Mouse (Mus musculus) brown adipose tissue, adult 24 weeks (tissue): ENCODE results near the gene Unkl. TPM values are rescaled to one million over a fixed set of nuclear protein-coding genes. Genes with fewer than 3 reads are reported as not detected.
A peak's percentile ranks its signal among the peaks of the same experiment; 100 is the strongest.

Source experiments
- H3K27ac ChIP-seq: fragments of 200-500 bp; replicated peaks from 2 replicates; pipeline ENCODE4 v1.5.1; 2012; ENCODE audit warnings: low read depth, mild to moderate bottlenecking, low read length
- H3K4me1 ChIP-seq: fragments of 200-500 bp; 2 replicates; pipeline ENCODE4 v1.6.1; 2012; ENCODE audit warnings: low read length, mixed read lengths; ENCODE audit not compliant: control insufficient read depth, insufficient read depth, insufficient read length
- H3K4me3 ChIP-seq: fragments of 200-500 bp; 2 replicates; pipeline ENCODE4 v1.5.1; 2012; ENCODE audit warnings: low read depth, mild to moderate bottlenecking, low read length, moderate library complexity; ENCODE audit not compliant: insufficient read depth
- polyA plus RNA-seq: library from polyadenylated mRNA; stranded (reverse); fragments of >200 nt; gene quantifications from 2 replicates; pipeline ENCODE4 v1.2.4, GENCODE M21; 2012; ENCODE audit not compliant: missing spikeins, insufficient read depth, insufficient read length

Unkl gene
- 2.5 and 4.3 TPM in 2 replicates for polyA plus RNA-seq

DNA sequence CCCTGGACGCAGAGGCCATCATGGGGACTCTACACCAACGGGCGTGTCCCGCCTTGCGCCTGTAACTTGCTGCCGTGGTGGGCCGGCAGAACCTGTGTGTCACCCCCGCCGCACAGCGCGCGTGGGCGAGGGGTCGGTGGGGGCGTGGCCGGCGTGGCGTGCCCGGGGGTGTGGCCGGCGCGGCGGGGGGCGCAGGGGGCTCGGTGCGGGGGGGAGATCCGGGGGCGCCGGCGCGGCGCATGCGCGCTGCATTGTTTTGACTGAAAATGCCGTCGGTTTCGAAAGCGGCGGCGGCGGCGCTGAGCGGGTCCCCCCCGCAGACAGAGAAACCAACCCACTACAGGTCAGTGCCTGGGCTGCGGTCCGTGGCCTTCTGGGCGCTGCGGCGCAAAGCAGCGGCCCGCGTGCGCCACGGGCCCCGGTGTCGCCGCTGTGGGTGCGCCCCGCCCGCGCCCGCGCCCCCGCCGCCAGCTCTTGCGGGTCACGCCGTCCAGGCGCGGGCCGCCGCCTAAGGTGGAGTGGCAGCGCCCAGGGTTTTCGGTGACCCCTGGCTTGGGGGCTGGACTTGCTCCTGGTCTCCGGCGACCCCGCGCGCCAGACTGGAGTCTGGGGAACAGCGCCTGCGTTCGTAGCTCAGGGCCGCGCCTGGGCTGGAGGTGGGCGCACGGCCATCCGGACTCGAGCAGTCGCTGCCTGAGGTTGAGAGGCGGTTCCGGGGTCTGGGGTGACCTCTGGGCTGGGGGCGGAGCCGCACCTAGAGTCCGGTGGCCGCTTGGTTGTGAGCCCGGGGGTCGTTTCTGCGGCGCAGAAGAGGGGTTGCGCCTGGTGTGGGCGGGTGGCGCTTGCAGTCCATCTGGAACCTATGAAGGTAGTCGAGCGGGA, at the start of gene Unkl:
Gene Unkl, plus strand, starts transcription at position 248 of the 882 bp plus-strand sequence.
- H3K4me1 ChIP-seq: peaks cover 6% of the 10 kb centered on the region; the same call in 1 of the 2 replicates
- peak within 1 kb of the TSS; percentile 78 for H3K27ac ChIP-seq
- peak within 1 kb of the TSS; percentile 95 for H3K4me3 ChIP-seq

- Histone ChIP-seq H3K4me1 (peaks cover 7% of the 10 kb centered on the region), H3K4me3 (no peak overlapping the region), H3K27ac (no peak overlapping the region)
These were observed 49.4 kb upstream of the Unkl start for GRCm38 (mm10) chr17:25138803-25139202.

GRCm38 (mm10) chr17:25139960-25140359, 48.2 kb upstream of the Unkl start:
- Histone ChIP-seq H3K4me3 (no peak overlapping the region), H3K4me1 (peaks cover 5% of the 10 kb centered on the region), H3K27ac (no peak overlapping the region)

DNA sequence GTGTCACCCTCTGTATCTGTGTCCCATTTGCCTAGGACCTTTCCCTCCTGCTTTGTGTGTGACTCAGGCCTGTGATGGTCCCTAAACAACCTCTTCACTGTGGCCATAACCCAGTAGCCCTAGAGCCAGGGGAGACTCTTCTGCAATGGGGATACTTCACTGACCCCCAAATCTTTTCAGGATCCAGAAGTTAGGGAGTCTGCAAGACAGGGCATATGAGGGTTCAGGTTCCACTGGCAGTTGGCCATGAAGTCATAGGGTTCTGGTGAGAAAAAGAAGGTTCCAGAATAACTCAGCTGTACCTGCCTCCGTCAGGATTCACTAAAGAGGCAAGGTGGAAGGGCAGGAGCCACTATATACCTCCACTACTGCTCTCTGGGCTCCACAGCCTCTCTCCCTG, 26.0 kb upstream of the Unkl start, which contains the start of gene Ccdc154:
Gene Ccdc154, plus strand, starts transcription at position 301 of the 400 bp plus-strand sequence.
- no peak within 1 kb of the TSS for H3K4me3 ChIP-seq
- H3K4me1 ChIP-seq: no peaks in the 10 kb centered on the region
- H3K27ac ChIP-seq: no peak within 1 kb of the TSS

DNA sequence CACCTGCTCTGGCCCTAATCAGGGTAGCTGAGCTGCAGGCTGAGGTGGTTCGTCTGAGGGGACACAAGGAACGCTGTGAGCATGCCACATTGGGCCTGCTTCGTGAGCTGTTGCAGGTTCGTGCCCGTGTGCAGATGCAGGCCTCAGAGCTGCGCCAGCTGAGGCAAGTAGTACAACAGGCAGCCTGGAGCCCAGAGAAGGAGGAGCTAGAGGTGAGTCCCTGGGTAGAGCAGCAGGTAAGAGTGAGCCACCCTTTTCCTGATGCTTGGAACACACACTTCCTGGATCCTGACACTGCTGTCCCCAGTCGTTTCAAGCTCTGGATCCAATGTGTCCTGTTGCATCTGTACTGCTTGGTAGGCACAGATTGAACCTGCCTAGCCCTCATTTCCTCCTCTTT, 24.8 kb upstream of the Unkl start:
- no peaks in the 10 kb centered on the region for H3K4me1 ChIP-seq
- no peak overlapping the region for H3K27ac ChIP-seq
- no peak overlapping the region for H3K4me3 ChIP-seq

GRCm38 (mm10) chr17:25164770-25165169, 23.4 kb upstream of the Unkl start:
- no peak overlapping the region for H3K4me3 ChIP-seq

DNA sequence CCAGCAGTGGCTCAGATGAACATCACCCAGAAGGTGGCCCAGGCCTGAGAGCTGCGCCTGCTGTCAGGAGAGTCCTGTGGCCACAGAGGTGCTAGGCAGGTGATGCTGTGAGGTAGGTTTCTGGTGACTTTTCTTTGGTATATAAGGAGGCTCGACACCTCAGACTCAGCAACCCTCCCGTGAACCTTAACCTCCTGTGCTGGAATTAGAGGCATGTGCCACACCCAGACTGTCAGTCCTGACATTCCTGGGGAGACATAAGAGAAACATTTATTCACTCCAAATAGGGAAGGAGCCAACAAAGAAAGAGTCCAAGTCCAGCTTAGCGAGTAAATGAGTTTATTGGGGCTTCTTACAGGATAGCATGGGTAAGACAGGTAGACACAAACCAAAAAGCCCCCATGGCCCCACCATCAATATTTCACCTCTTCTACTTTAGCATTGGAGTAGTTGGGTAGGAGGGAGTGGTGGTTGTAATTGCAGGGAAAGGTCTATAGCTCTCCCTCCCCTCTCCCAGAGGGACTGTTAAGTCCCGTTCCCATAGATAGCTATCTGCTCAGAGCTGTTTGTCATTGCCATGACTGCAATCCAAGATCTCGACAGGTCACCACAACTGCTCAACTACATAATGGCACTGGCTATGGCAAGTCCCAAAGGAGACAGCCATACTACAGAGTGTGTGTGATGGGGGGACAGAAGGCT, 22.1 kb upstream of the Unkl start:
- H3K4me1 ChIP-seq: no peaks in the 10 kb centered on the region
- H3K27ac ChIP-seq: no peak overlapping the region

More at GRCm38 (mm10) chr17:25164770-25165169, 23.4 kb upstream of the Unkl start:
- no peak overlapping the region for H3K27ac ChIP-seq
- H3K4me1 ChIP-seq: no peaks in the 10 kb centered on the region

GRCm38 (mm10) chr17:25169706-25170105, 18.5 kb upstream of the Unkl start:
- Histone ChIP-seq H3K27ac (no peak overlapping the region), H3K4me1 (no peaks in the 10 kb centered on the region), H3K4me3 (no peak overlapping the region)

More for the DNA sequence above, 22.1 kb upstream of the Unkl start:
- H3K4me3 ChIP-seq: no peak overlapping the region

DNA sequence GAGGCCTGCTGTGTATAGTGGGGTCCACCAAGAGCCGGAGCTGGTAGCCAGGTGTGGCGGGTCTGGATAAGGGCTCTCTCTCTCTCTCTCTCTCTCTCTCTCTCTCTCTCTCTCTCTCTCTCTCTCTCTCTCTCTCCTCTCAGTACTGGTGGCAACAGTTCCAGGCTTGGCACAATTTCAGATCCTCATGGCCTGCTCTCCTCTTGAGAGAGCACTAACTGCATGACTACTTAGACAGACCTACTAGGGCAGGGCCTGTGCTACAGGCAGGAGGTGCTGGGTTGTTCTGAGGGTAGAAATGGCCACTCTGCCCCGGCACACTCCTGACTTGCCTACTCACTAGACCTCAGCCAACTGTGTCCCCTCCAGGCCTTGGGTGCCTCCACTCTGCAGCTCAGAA, 15.6 kb upstream of the Unkl start:
- no peaks in the 10 kb centered on the region for H3K4me1 ChIP-seq
- H3K27ac ChIP-seq: no peak overlapping the region
- no peak overlapping the region for H3K4me3 ChIP-seq

DNA sequence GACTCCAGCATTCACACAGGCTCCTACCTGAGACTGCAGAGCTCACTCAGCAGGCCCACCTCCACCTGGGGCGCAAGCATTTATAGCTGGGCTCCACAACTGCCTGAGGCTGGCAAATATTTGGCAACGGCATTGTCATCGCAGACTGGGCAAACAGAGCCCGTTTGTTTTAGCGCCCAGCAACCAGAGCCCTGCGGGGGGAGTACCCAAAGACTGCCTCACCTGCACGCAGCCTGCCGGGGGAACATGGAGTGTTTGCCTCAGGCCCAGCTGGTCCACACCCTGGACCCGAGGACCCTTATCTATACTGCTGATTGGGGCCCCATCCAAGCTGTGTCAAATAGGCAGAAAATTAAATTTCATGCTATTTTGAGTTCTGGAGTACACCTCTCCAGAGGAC, 12.8 kb upstream of the Unkl start, which contains the start of gene Gm38655:
Gene Gm38655, minus strand, starts transcription at position 61 of the 400 bp plus-strand sequence.
- no peak within 1 kb of the TSS for H3K27ac ChIP-seq
- no peak within 1 kb of the TSS for H3K4me3 ChIP-seq
- H3K4me1 ChIP-seq: no peaks in the 10 kb centered on the region

- no peaks in the 10 kb centered on the region; the same call in 1 of the 2 replicates for H3K4me1 ChIP-seq
- no peak overlapping the region for H3K27ac ChIP-seq
- no peak overlapping the region for H3K4me3 ChIP-seq
These were observed 5.0 kb upstream of the Unkl start for GRCm38 (mm10) chr17:25183232-25183631.

DNA sequence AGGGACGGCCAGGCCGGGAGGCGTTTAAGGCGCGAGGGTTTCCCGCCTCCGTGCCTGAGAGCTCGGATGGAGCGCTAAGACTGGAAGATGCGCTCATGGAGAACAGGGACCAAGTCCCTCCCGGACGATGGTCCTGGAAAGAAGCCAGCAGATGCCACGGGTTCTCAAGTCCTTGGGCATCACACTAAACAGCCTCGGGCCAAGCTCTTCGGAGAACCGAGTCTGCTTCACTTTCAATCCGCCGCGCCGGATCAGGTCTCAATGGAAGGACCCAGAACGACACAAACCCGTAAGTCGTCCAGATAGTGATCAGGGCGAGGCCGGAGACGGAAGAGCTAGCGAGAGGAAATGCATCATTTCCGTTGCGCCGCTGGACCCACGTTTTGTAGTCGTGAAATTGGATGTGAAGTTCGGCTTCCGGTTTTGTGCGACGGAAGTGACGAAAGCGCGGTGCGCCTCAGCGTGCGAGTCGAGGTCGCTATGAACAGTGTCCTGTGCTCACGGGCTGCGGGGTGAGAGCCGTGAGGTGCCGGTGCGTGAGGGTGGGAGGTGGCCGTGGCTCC, 4.0 kb upstream of the Unkl start, which contains the start of gene BC003965:
Gene BC003965, plus strand, starts transcription at position 426 of the 563 bp plus-strand sequence.
- peak within 1 kb of the TSS; percentile 74 for H3K4me3 ChIP-seq
- H3K4me1 ChIP-seq: no peaks in the 10 kb centered on the region; the same call in 1 of the 2 replicates
- H3K27ac ChIP-seq: peak within 1 kb of the TSS; percentile 95

GRCm38 (mm10) chr17:25184961-25185360, 3.2 kb upstream of the Unkl start:
- Histone ChIP-seq H3K27ac (peak overlapping the region; percentile 75), H3K4me1 (peaks cover 3% of the 10 kb centered on the region; the same call in 1 of the 2 replicates), H3K4me3 (peak overlapping the region; percentile 74)

GRCm38 (mm10) chr17:25187784-25188149, 430 bp upstream of the Unkl start:
- peak overlapping the region; percentile 32 for H3K27ac ChIP-seq
- H3K4me1 ChIP-seq: peaks cover 3% of the 10 kb centered on the region; the same call in 1 of the 2 replicates
- peak overlapping the region; percentile 95 for H3K4me3 ChIP-seq

DNA sequence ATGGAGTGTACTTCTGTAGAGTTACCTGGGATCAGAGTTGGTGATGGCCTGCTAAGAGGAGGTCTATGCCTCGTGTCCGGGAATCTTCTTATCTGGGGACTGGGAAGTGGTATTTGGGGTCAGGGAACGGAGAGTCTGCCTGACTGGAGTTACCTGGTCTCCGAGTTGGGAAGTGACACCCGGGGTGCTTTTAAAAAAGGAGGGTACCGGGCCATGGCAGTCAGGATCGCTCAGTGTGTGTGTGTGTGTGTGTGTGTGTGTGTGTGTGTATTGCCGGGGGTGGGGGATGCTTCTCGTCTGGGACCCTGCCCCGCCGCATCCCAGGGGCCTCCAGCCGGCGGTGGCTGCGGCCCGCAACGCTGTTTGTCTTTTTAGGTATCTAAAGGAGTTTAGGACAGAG, 894 bp downstream of the Unkl start:
- Histone ChIP-seq H3K27ac (no peak overlapping the region), H3K4me3 (peak overlapping the region; percentile 95), H3K4me1 (peaks cover 6% of the 10 kb centered on the region; the same call in 1 of the 2 replicates)
